Mouse (Mus musculus): ENCODE measurements around the gene Lefty2.

Lefty2 gene

DNA sequence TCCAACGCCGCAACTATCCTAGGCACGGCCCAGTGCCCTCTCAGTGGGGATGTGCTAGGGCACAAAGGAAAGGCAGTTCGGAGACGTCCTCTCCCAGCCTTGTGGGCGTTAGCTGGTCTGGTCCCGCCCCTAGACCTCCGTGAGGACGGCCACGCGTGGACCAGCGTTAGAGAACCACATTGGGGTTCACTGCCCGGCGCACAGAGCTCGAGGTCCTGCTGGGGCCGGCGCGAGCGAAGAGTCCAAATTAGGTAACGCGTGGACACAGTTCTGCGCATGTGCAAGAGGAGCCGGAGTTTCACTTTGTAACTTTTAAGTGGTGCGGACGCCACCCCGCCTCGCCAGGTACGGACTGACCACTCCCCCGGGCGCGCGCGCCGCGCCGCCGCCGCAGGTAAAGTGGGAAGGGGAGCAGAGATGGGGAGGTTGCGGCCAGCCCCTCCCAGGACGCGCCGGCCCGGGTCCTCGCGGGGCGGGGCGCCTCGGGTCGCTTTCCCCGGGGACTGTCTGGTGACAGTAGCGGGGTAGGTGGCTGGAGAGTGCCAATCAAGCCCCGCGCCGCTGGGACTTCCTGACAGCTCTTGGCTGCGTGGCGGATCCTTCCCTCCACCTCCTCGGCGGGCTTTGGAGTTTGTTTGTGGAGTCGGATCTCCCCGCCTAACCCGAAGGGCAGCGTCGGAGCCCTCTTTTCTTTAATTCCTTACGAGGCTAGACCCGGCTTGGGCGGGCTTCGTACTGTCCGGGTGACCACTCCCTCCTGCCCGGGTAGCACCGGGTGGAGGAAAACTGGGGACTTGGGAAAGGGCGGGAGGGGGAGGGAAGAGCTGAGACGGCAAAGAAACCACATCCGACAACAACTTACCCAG is 49.5 kb downstream of the Lefty2 start, which contains the start of gene Tmem63a:
Gene Tmem63a (plus strand): TSS at position 179 of the 866 bp plus-strand sequence.
- TF ChIP-seq GATA4 (IDR thresholded peaks at IDR 0.05; ENCODE audit: insufficient replicate concordance, low read length) = no peak

DNA sequence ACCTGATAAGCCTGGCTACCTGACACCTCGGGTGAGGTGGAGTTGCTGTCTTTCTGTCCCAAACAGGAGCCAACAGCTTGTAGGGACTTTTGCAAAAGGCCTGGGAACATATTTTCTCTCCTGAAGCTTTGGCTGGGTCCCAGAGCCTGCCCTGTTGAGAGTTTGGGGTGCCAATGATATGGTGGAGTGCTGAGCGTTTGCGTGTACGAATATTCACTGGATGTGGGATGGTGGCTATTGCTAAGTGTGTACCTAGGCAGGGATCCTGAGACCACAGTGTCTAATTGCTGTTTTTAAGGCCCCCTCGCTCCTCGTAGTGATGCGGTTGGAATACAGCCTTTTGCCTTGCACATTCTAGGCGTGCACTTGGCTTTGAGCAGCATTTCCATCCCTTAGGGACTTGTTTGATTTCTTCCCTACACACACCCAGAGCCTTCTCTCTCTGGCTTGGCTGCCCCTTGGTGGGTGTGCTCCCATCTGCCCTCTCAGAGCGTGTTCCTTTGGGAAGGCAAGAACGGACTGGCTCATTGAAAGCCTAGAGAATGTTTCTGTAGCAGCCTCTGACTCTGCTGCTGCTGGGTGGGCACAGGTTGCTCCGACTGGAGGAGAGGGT is 50.2 kb downstream of the Lefty2 start:
- TF ChIP-seq GATA4 (IDR thresholded peaks at IDR 0.05; ENCODE audit: insufficient replicate concordance, low read length) = no peak

DNA sequence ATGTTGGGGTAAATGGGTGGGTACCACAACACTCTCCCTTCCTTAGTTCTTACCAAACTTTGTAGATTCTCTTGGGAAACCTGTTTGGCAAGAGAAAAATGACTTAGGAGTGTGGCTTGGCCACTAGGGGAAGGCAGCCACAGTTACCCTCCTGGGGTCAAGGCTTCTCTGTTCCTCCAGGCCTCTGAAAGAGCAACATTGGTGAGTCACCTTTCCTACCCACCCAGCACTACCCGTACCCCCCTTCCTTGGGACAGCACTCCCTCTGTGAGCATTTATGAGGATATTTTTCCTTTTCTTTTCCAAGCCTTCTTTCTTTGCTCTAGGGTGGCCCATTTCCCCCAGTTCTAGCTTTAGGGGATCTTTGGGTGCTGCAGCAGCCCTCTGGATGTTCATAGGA is 51.0 kb downstream of the Lefty2 start:
- TF ChIP-seq GATA4 (IDR thresholded peaks at IDR 0.05; ENCODE audit: insufficient replicate concordance, low read length) = no peak

- TF ChIP-seq GATA4 (IDR thresholded peaks at IDR 0.05; ENCODE audit: insufficient replicate concordance, low read length) = no peak
Observed at GRCm38 (mm10) chr1:180944553-180944952, 51.6 kb downstream of the Lefty2 start.

DNA sequence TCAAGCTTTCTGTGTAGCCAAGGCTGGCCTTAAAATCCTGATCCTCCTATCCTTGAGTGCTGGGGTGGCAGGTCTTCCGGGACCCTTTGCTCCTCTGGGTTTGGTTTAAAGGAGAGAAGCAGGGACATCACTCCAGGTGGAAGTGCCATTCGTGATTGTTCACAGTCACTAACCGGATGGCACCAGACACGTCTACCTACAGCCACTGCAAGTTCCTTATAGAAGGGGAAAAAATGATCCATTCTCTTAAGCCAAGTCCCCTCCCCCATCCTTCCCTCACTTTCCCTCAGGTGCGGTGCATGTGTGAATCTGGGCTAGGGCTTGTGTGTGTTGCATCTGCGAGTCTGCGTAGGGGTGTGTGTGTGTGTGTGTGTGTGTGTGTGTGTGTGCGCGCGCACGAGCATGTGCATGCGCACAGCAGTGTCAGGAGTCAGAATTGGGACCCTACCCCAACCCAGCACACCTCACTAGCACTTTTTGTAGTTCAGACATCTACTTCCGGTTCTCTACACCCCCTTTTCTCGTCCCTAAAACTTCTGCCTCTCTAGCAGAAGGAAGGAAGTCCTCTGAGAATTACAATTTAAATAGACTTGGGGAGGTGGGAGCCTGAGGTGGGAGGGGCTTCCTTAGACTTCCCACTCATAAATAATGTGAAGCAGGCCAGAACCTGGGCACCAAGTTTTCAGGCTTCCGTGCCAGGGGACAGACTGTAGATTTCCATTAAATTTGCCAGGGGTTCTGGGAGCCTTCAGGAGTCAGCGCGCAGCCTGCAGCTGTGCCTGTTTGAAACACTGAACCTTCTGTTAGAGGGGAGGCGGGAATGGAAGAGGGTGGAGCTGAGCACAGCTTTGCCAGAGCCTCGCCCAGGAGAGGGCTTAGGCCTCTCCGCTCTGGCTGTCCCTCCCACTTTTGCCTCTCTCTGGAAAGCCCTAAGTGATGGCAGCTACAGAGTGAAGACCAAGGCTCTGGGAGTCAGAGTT is 52.4 kb downstream of the Lefty2 start:
- TF ChIP-seq GATA4 (IDR thresholded peaks at IDR 0.05; ENCODE audit: insufficient replicate concordance, low read length) = no peak

DNA sequence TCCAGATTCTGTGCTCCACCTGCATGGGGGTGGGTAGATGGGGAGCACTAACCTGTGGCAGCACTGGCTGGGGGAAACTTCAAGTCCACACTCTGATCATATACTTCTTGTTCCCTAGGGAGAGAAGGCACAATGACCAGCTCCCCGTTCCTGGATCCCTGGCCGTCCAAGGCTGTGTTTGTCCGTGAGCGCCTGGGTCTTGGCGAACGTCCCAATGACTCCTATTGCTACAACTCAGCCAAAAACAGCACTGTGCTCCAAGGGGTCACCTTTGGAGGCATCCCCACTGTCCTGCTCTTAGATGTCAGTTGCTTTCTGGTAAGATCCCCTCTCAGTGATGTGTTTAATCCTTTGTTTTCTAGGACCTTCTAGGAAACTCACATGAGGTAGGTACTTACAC is 53.5 kb downstream of the Lefty2 start:
- TF ChIP-seq GATA4 (IDR thresholded peaks at IDR 0.05; ENCODE audit: insufficient replicate concordance, low read length) = no peak
